Mouse (Mus musculus) CH12.LX (cell line): ENCODE measurements around the gene Fam13c. TPM values are rescaled to one million over a fixed set of nuclear protein-coding genes. Genes with fewer than 3 reads are reported as not detected.

Experiments used
- DNase-seq: peaks from one replicate; pipeline ENCODE4 v3.0.0-alpha.2; 2013; ENCODE audit errors: extremely low read depth
- H3K27ac ChIP-seq: 2 replicates; pipeline ENCODE4 v1.5.1; 2012; ENCODE audit warnings: low read depth, mild to moderate bottlenecking, control low read depth, moderate library complexity; ENCODE audit not compliant: insufficient read depth
- H3K27me3 ChIP-seq: replicated peaks from 2 replicates; pipeline ENCODE3; 2012; ENCODE audit warnings: inconsistent platforms
- H3K36me3 ChIP-seq, 2 experiments: replicated peaks in 1 of 2; 2 replicates each; pipeline versions ENCODE3 to v1.6.1; 2012; ENCODE audit warnings: inconsistent platforms in 1 of 2, low read length in 1 of 2, mild to moderate bottlenecking in 1 of 2, mixed read lengths in 1 of 2, moderate library complexity in 1 of 2; ENCODE audit not compliant: control insufficient read depth in 1 of 2, insufficient read depth in 1 of 2
- H3K4me1 ChIP-seq, 2 experiments: 2 replicates each; pipeline ENCODE4 v1.6.1; 2012; ENCODE audit warnings: inconsistent platforms in 1 of 2, moderate library complexity in 1 of 2; ENCODE audit not compliant: insufficient read depth in 2 of 2, control insufficient read depth in 1 of 2
- H3K4me2 ChIP-seq: 2 replicates; pipeline ENCODE4 v1.6.1; 2012; ENCODE audit warnings: low read depth, mild to moderate bottlenecking, control low read depth; ENCODE audit not compliant: poor library complexity, insufficient read depth, severe bottlenecking
- H3K4me3 ChIP-seq, 3 experiments: fragments of 150-350 bp in 1 of 3; sonication (generic) in 1 of 3; replicated peaks in 1 of 3; 2 replicates each; pipeline versions ENCODE3 to v1.5.1; 2011 to 2012; ENCODE audit warnings: low read depth in 2 of 3, low read length in 2 of 3, mild to moderate bottlenecking in 2 of 3, moderate library complexity in 2 of 3, control low read depth in 1 of 3, improper control_type of control experiment in 1 of 3, inconsistent platforms in 1 of 3, mixed read lengths in 1 of 3; ENCODE audit not compliant: poor library complexity in 1 of 3
- H3K79me2 ChIP-seq: replicated peaks from 2 replicates; pipeline ENCODE4 v1.6.1; 2012; ENCODE audit warnings: mild to moderate bottlenecking, moderate library complexity; ENCODE audit not compliant: control insufficient read depth, poor library complexity, insufficient read depth, severe bottlenecking; ENCODE audit errors: extremely low read depth
- H3K9ac ChIP-seq: 2 replicates; pipeline ENCODE4 v1.6.1; 2012; ENCODE audit warnings: low read depth, mild to moderate bottlenecking, control low read depth, moderate library complexity; ENCODE audit not compliant: insufficient read depth
- H3K9me3 ChIP-seq: replicated peaks from 2 replicates; pipeline ENCODE3; 2012; ENCODE audit warnings: low read length, inconsistent platforms, mixed read lengths
- BHLHE40 ChIP-seq: IDR thresholded peaks from 2 replicates; pipeline ENCODE4 v1.6.1; 2011; ENCODE audit warnings: mild to moderate bottlenecking, low read depth, low read length, improper control_type of control experiment
- CHD1 ChIP-seq: IDR thresholded peaks from 2 replicates; pipeline ENCODE4 v1.6.1; 2012; ENCODE audit warnings: low read depth, low read length, improper control_type of control experiment, inconsistent platforms
- CHD2 ChIP-seq: IDR thresholded peaks from 2 replicates; pipeline ENCODE4 v1.6.1; 2011; ENCODE audit warnings: low read length, improper control_type of control experiment
- CTCF ChIP-seq, 2 experiments: IDR thresholded peaks in 1 of 2; conservative IDR thresholded peaks in 1 of 2; 2 replicates each; pipeline ENCODE4 v1.5.1; 2011 to 2012; ENCODE audit warnings: low read depth in 2 of 2, low read length in 2 of 2, improper control_type of control experiment in 1 of 2, inconsistent platforms in 1 of 2, mild to moderate bottlenecking in 1 of 2, moderate library complexity in 1 of 2
- GABPA ChIP-seq: IDR thresholded peaks from 2 replicates; pipeline ENCODE4 v1.6.1; 2012; ENCODE audit warnings: low read depth, low read length, improper control_type of control experiment, inconsistent platforms; ENCODE audit not compliant: insufficient replicate concordance
- HCFC1 ChIP-seq: IDR thresholded peaks from 2 replicates; pipeline ENCODE4 v1.6.1; 2012; ENCODE audit warnings: low read depth, mild to moderate bottlenecking, inconsistent platforms, low read length, improper control_type of control experiment
- IRF4 ChIP-seq: IDR thresholded peaks from 2 replicates; pipeline ENCODE4 v1.6.1; 2014; ENCODE audit warnings: low read depth, mild to moderate bottlenecking, inconsistent platforms, low read length, improper control_type of control experiment
- JUN ChIP-seq: IDR thresholded peaks from 2 replicates; pipeline ENCODE4 v1.6.1; 2011; ENCODE audit warnings: low read depth, mild to moderate bottlenecking, low read length, improper control_type of control experiment, moderate library complexity; ENCODE audit not compliant: insufficient read depth
- KAT2A ChIP-seq: IDR thresholded peaks from 2 replicates; pipeline ENCODE4 v1.6.1; 2012; ENCODE audit warnings: low read length, improper control_type of control experiment, inconsistent platforms; ENCODE audit not compliant: insufficient replicate concordance
- MAZ ChIP-seq: IDR thresholded peaks from 2 replicates; pipeline ENCODE4 v1.6.1; 2012; ENCODE audit warnings: low read depth, mild to moderate bottlenecking, inconsistent platforms, low read length, improper control_type of control experiment, moderate library complexity
- MEF2A ChIP-seq: IDR thresholded peaks from 2 replicates; pipeline ENCODE4 v1.6.1; 2014; ENCODE audit warnings: low read depth, mild to moderate bottlenecking, inconsistent platforms, low read length, improper control_type of control experiment, borderline replicate concordance
- MXI1 ChIP-seq: IDR thresholded peaks from 2 replicates; pipeline ENCODE4 v1.6.1; 2011; ENCODE audit warnings: mild to moderate bottlenecking, low read depth, low read length, improper control_type of control experiment
- MYC ChIP-seq: IDR thresholded peaks from 2 replicates; pipeline ENCODE4 v1.6.1; 2011; ENCODE audit warnings: low read depth, mild to moderate bottlenecking, improper control_type of control experiment, low read length
- NELFE ChIP-seq: IDR thresholded peaks from 2 replicates; pipeline ENCODE4 v1.6.1; 2011; ENCODE audit warnings: low read depth, low read length, improper control_type of control experiment
- POLR2A ChIP-seq: IDR thresholded peaks from 2 replicates; pipeline ENCODE4 v1.6.1; 2011; ENCODE audit warnings: low read depth, mild to moderate bottlenecking, improper control_type of control experiment, low read length
- POLR2AphosphoS2 ChIP-seq: IDR thresholded peaks from 2 replicates; pipeline ENCODE4 v1.6.1; 2011; ENCODE audit warnings: low read depth, low read length, improper control_type of control experiment
- RCOR1 ChIP-seq: conservative IDR thresholded peaks from 2 replicates; pipeline ENCODE4 v1.6.1; 2012; ENCODE audit warnings: low read depth, mild to moderate bottlenecking, inconsistent platforms, low read length, improper control_type of control experiment
- SIN3A ChIP-seq: IDR thresholded peaks from 2 replicates; pipeline ENCODE4 v1.6.1; 2012; ENCODE audit warnings: low read length, improper control_type of control experiment, inconsistent platforms
- TCF12 ChIP-seq: IDR thresholded peaks from 2 replicates; pipeline ENCODE4 v1.6.1; 2014; ENCODE audit warnings: low read depth, mild to moderate bottlenecking, inconsistent platforms, low read length, improper control_type of control experiment
- USF1 ChIP-seq: IDR thresholded peaks from 2 replicates; pipeline ENCODE4 v1.6.1; 2014; ENCODE audit warnings: low read depth, mild to moderate bottlenecking, inconsistent platforms, low read length, improper control_type of control experiment
- ZC3H11A ChIP-seq: IDR thresholded peaks from 2 replicates; pipeline ENCODE4 v1.6.1; 2012; ENCODE audit warnings: low read depth, mild to moderate bottlenecking, inconsistent platforms, low read length, improper control_type of control experiment
- ZKSCAN1 ChIP-seq: IDR thresholded peaks from 2 replicates; pipeline ENCODE4 v1.6.1; 2012; ENCODE audit warnings: low read depth, inconsistent platforms, low read length, improper control_type of control experiment, borderline replicate concordance
- ZMIZ1 ChIP-seq: IDR thresholded peaks from 2 replicates; pipeline ENCODE4 v1.6.1; 2012; ENCODE audit warnings: low read depth, mild to moderate bottlenecking, inconsistent platforms, low read length, improper control_type of control experiment
- ZNF384 ChIP-seq: IDR thresholded peaks from 2 replicates; pipeline ENCODE4 v1.6.1; 2012; ENCODE audit warnings: low read depth, low read length, improper control_type of control experiment, inconsistent platforms
- dilution Hi-C: fragments of 300-500 bp; cut with MboI; formaldehyde crosslinking; loops from 2 replicates; pipeline ENCODE4 v1.14.3; 2020; ENCODE audit warnings: low sequenced_read_pairs; ENCODE audit not compliant: extremely low pct_unique_long_range_greater_than_20kb, extremely low pct_ligation_motif_present
- in situ Hi-C: fragments of 300-500 bp; cut with MboI; formaldehyde crosslinking; loops from 3 replicates; pipeline ENCODE4 v1.14.3; 2019; ENCODE audit warnings: low sequenced_read_pairs, low pct_ligation_motif_present, low pct_unique_long_range_greater_than_20kb, mixed read lengths
- polyA plus RNA-seq: library from polyadenylated mRNA; unstranded; fragments of >175 nt; gene quantifications from 2 replicates; pipeline ENCODE4 v1.2.1, GENCODE M21; 2012; ENCODE audit warnings: low read depth; ENCODE audit not compliant: insufficient read length
- total RNA-seq, 2 experiments: library from RNA; depleted of rRNA; stranded (reverse); fragments of 300-350 nt in 1 of 2; fragments of >200 nt in 1 of 2; gene quantifications; 2 replicates each; pipeline ENCODE4 v1.2.3; 2012 to 2014

Fam13c gene
- total and polyA plus RNA-seq, 3 experiments, result not detected

GRCm38 (mm10) chr10:70449206-70449605, 8.9 kb downstream of the Fam13c start:
- no peak overlapping the region for H3K4me3 ChIP-seq
- no peak overlapping the region for H3K9ac ChIP-seq
- TF ChIP-seq JUN (no peak), CHD1 (no peak), BHLHE40 (no peak), TCF12 (no peak), CTCF (conservative IDR thresholded peaks at IDR 0.05 in 1 of 2, IDR thresholded peaks at IDR 0.05 in 1 of 2; ENCODE audit: low read depth in 2 of 2, low read length in 2 of 2) (no peak), ZMIZ1 (no peak), RCOR1 (no peak), POLR2A (no peak), ZKSCAN1 (no peak), MXI1 (no peak)
- in situ Hi-C loops, result no loop called here
- no peak overlapping the region for H3K27ac ChIP-seq
- no peaks in the 10 kb centered on the region for H3K36me3 ChIP-seq
- no peak for DNase-seq
- dilution Hi-C loops, result no loop called here
- H3K27me3 ChIP-seq, result no peaks in the 10 kb centered on the region
- no peaks in the 10 kb centered on the region for H3K79me2 ChIP-seq
- no peaks in the 10 kb centered on the region for H3K4me1 ChIP-seq
- H3K4me2 ChIP-seq, result no peak overlapping the region
- H3K9me3 ChIP-seq, result peaks cover 75% of the 10 kb centered on the region

GRCm38 (mm10) chr10:70455886-70456305, 15.6 kb downstream of the Fam13c start:
- TF ChIP-seq CHD1, result no peak
- TF ChIP-seq MAZ, result no peak
- TF ChIP-seq POLR2A, result no peak
- no peak for TF ChIP-seq ZNF384
- no peak for TF ChIP-seq IRF4
- no peak for TF ChIP-seq ZC3H11A
- TF ChIP-seq MYC, result no peak
- TF ChIP-seq USF1, result no peak
- TF ChIP-seq ZKSCAN1, result no peak
- no peak for TF ChIP-seq POLR2AphosphoS2
- TF ChIP-seq SIN3A, result no peak
- TF ChIP-seq MEF2A, result no peak
- TF ChIP-seq KAT2A, result no peak
- TF ChIP-seq NELFE, result no peak
- no peak for TF ChIP-seq GABPA
- TF ChIP-seq CHD2, result no peak
- no peak for TF ChIP-seq HCFC1
- dilution Hi-C loops, result no loop called here
- no peaks in the 10 kb centered on the region for H3K79me2 ChIP-seq
- H3K9ac ChIP-seq, result no peak overlapping the region
- no peaks in the 10 kb centered on the region for H3K4me1 ChIP-seq
- H3K36me3 ChIP-seq, result no peaks in the 10 kb centered on the region
- H3K27me3 ChIP-seq, result no peaks in the 10 kb centered on the region
- no peak overlapping the region for H3K4me2 ChIP-seq
- no peak for DNase-seq
- H3K27ac ChIP-seq, result no peak overlapping the region
- in situ Hi-C loops, result no loop called here
- no peak overlapping the region for H3K4me3 ChIP-seq
- H3K9me3 ChIP-seq, result peaks cover 62% of the 10 kb centered on the region
